Mouse (Mus musculus): ENCODE measurements around the gene Olfr822.
"Not testable (repeated sequence)": the region's sequence is repeated elsewhere in the genome, so short reads cannot be mapped to it uniquely, and the experiment has no call there.

DNA sequence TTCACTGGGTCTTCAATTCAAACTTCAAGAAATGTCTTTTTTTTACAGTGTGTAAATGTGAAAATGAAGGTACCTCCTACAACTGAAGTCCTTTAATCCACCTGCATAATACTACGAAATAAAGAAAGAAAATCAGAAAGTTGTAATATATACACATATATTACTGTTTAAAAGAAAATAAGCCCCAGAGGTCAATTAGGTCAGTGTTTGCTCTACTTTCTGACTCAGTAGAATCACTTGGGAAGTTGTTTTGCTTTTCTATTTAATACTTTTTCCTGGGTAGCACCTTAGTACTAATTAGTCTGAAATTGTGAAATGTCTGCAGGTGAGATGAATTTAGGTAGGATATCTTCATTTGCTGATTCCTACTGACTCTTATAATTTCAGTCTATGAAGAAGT lies 44.3 kb downstream of the Olfr822 start, which contains the start of gene Olfr823:
- not testable (repeated sequence) for TF ChIP-seq CTCF, EP300 (IDR thresholded peaks at IDR 0.05; ENCODE audit: low read depth)

Data from liver, embryonic 14.5 days (tissue).